Mouse (Mus musculus) embryonic facial prominence, embryonic 14.5 days (tissue): ENCODE measurements around the gene Wdr26. TPM values are rescaled to one million over a fixed set of nuclear protein-coding genes. Genes with fewer than 3 reads are reported as not detected.

Experiments used
- ATAC-seq: fragments of 200-750 bp; cut with Nextera tagmentation; 2 replicates; pipeline ENCODE4 v1.8.0; 2017; ENCODE audit warnings: low read depth, moderate number of reproducible peaks, moderate TSS enrichment
- DNase-seq: peaks from one replicate; pipeline ENCODE4 v3.0.0-alpha.2; 2015; ENCODE audit warnings: low spot score
- H3K27ac ChIP-seq: fragments of 300-500 bp; sonication (generic); replicated peaks from 2 replicates; pipeline ENCODE4 v1.5.1; 2014; ENCODE audit warnings: low read depth, mild to moderate bottlenecking, low read length, moderate library complexity
- H3K27me3 ChIP-seq: fragments of 300-500 bp; sonication (generic); replicated peaks from 2 replicates; pipeline ENCODE4 v1.6.1; 2014; ENCODE audit warnings: low read length; ENCODE audit not compliant: control insufficient read depth, insufficient read depth
- H3K36me3 ChIP-seq: fragments of 300-500 bp; sonication (generic); 2 replicates; pipeline ENCODE4 v1.6.1; 2014; ENCODE audit warnings: low read length, mixed read lengths; ENCODE audit not compliant: control insufficient read depth, insufficient read depth
- H3K4me1 ChIP-seq: fragments of 300-500 bp; sonication (generic); 2 replicates; pipeline ENCODE4 v1.6.1; 2014; ENCODE audit warnings: antibody characterized with exemption, low read length; ENCODE audit not compliant: control insufficient read depth, insufficient read depth
- H3K4me2 ChIP-seq: fragments of 300-500 bp; sonication (generic); 2 replicates; pipeline ENCODE4 v1.6.1; 2014; ENCODE audit warnings: low read depth, mild to moderate bottlenecking, low read length, moderate library complexity, mixed read lengths
- H3K4me3 ChIP-seq: fragments of 300-500 bp; sonication (generic); 2 replicates; pipeline ENCODE4 v1.5.1; 2014; ENCODE audit warnings: low read depth, mild to moderate bottlenecking, low read length
- H3K9ac ChIP-seq: fragments of 300-500 bp; sonication (generic); 2 replicates; pipeline ENCODE4 v1.6.1; 2014; ENCODE audit warnings: low read depth, mild to moderate bottlenecking, low read length, moderate library complexity, mixed read lengths
- H3K9me3 ChIP-seq: fragments of 300-500 bp; sonication (generic); 2 replicates; pipeline ENCODE4 v1.6.1; 2016; ENCODE audit warnings: low read length; ENCODE audit not compliant: control insufficient read depth
- WGBS: fragments of 180-500 bp; shearing (Covaris S2); extraction: QIAGEN DNeasy Blood & Tissue Kit; methylation state at CpG from one replicate; pipeline ENCODE4 v1.1.7; 2014; 5-methylcytosine and 5-hydroxymethylcytosine counted together
- polyA plus RNA-seq: library from polyadenylated mRNA; unstranded; fragments of >200 nt; fragmentation: Nextera tagmentation; extraction: Ambion mirVana; gene quantifications from 2 replicates; pipeline ENCODE4 v1.2.1, GENCODE M21; 2014

Gene Wdr26
- polyA plus RNA-seq, 1 experiment from 2014 or later: 50.8 TPM

DNA sequence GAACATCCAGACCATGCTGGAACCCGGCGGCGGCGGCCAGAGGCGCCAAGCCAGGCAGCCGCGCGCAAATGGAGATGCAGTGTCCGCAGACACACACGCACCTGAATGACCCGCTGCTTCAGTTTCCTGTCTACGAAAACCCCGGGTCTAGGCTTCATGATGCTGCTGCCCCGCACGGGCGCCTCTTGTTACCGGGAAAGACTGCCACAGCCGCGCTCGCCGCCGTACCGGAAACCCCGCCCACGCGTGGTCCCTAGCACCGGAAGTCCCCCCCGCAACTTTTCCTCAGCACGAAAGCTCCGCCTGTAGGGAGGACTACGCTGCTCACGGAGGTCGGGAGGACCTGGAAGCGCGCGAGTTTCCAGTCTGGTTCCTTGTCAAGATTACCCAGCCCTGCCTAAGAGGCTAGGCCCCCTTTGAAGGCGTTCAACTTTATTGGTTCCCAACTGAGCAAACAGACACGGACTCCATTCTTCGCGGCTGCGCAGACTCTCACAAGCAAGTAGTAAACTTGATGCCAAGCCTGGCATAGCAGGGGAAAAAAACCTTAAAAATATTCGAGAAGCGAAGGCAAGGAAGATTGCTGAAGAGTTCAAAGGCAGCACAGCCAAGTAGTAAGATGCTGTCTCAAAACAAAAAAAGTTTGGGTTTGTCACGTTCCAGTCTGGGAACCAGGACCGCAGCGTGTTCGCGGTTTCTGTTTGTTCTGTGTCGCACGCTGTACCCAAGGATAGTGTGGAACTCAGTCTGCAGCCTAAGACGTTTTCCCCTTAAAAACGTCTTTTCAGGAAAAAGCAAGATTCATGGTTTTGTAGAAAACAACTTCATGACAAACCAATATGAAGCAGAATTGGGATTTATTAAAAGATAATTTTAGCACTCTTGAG, 67.6 kb downstream of the Wdr26 start, which contains the start of the genes Nvl and Cnih4:
Gene Nvl (minus strand): TSS at position 255 of the 887 bp plus-strand sequence.
Gene Cnih4 (plus strand): TSS at position 744 of the 887 bp plus-strand sequence.
- Histone ChIP-seq H3K9ac (peak within 1 kb of the TSS; percentile 78), H3K36me3 (peaks cover 27% of the 10 kb centered on the region), H3K9me3 (no peaks in the 10 kb centered on the region), H3K4me3 (peak within 1 kb of the TSS; percentile 87), H3K27ac (peak within 1 kb of the TSS; percentile 84), H3K4me2 (peak within 1 kb of the TSS; percentile 76), H3K27me3 (no peaks in the 10 kb centered on the region), H3K4me1 (peaks cover 12% of the 10 kb centered on the region)
- DNase-seq (peak; percentile 100), ATAC-seq (peak; percentile 100)
- under 1% methylated on average over 46 of the region's 52 CpGs for WGBS

GRCm38 (mm10) chr1:181143609-181143949, 68.2 kb downstream of the Wdr26 start:
- peak; percentile 3 for ATAC-seq
- Histone ChIP-seq H3K36me3 (peaks cover 31% of the 10 kb centered on the region), H3K27me3 (no peaks in the 10 kb centered on the region), H3K9ac (peak overlapping the region; percentile 78), H3K4me3 (peak overlapping the region; percentile 87), H3K27ac (peak overlapping the region; percentile 84), H3K4me2 (peak overlapping the region; percentile 76), H3K9me3 (no peaks in the 10 kb centered on the region), H3K4me1 (peaks cover 12% of the 10 kb centered on the region)
- under 1% methylated on average over 12 of the region's 12 CpGs for WGBS
- DNase-seq: no peak

DNA sequence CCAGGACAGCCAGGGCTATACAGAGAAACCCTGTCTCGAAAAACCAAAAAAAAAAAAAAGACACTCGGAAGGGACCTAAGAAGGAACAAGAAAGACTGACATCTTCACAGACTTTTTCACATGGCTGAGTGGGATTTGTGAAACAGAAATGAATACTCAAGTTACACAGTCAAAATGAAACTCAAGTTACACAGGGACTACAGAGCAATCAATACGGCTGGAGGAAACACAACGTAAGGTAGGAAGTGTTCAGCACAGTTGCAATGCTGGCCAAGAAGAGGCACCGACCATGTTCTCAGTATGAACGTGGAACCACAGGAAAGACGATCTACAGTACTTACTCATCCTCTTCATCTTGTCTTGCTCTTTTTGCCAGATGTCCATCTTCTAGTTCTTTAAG, 73.1 kb downstream of the Wdr26 start:
- WGBS: 90% methylated on average over 7 of the region's 7 CpGs
- peaks cover 70% of the 10 kb centered on the region for H3K36me3 ChIP-seq
- peaks cover 4% of the 10 kb centered on the region for H3K4me1 ChIP-seq
- ATAC-seq (no peak), DNase-seq (no peak)
- no peak overlapping the region for H3K4me2 ChIP-seq
- H3K9ac ChIP-seq: no peak overlapping the region
- no peaks in the 10 kb centered on the region for H3K27me3 ChIP-seq
- H3K27ac ChIP-seq: no peak overlapping the region
- H3K4me3 ChIP-seq: no peak overlapping the region
- no peaks in the 10 kb centered on the region for H3K9me3 ChIP-seq

DNA sequence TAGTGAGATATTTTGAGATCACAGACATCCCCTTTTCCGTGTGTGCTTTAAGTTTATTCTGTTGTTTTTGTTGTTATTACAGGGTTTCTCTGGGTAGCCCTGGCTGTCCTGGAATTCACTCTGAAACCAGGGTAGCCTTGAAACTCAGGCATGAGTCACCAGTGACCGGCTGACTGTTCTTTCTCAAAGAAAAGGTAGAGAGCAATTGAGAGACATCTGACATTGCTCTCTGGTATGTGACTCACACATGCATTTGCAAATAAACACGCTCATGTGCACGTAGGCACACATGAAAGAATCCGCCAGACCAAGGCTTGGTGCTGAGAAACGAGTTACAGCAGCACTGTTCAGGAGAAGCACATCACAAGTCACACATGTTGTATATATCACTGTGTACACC, 79.9 kb downstream of the Wdr26 start:
- no peak for ATAC-seq
- Histone ChIP-seq H3K9ac (no peak overlapping the region), H3K4me3 (no peak overlapping the region), H3K4me1 (no peaks in the 10 kb centered on the region), H3K27me3 (no peaks in the 10 kb centered on the region), H3K4me2 (no peak overlapping the region), H3K27ac (no peak overlapping the region), H3K36me3 (peaks cover 85% of the 10 kb centered on the region), H3K9me3 (no peaks in the 10 kb centered on the region)
- WGBS: 90% methylated on average over 6 of the region's 6 CpGs
- DNase-seq: no peak

DNA sequence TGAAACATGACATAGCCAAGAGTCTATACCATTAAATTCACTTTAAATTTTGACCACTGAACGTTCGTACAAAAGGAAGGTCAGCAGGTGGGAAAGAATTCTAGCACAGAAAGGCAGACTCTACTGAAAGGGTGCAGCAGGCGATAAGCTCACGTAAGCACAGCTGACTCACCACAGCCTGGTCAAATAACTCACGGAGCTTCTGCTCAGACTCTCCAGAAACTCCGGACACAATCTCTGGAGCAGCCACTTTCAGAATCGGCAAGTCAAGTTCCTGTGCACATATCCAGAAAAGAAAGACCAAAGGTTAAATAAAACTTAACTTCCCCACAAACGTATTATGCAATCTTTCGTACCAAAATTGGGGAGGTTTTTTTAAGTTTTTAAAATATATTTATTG, 85.0 kb downstream of the Wdr26 start:
- ATAC-seq: no peak
- no peak overlapping the region for H3K4me2 ChIP-seq
- no peak overlapping the region for H3K4me3 ChIP-seq

DNA sequence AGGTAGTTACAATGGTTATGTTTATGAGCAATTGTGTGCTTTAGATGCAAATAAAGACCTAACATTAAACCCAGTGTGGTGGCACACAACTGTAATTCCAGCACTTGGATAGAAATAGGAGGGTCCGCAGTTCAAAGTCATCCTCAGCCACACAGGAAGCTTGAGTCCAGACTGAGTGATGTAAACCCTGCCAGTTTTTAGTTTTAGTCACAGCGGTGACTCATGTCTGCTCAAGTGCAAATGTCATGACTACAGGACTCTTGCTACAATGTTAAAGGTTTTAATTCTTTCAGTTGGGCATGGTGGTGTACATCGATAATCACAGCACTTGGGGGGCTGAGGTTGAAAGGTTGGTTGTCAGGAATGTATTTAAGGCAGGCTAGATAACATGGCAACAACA, 85.9 kb downstream of the Wdr26 start:
- 97% methylated on average over 3 of the region's 3 CpGs for WGBS
- ATAC-seq: no peak
- no peak overlapping the region for H3K4me3 ChIP-seq
- no peaks in the 10 kb centered on the region for H3K4me1 ChIP-seq
- peaks cover 89% of the 10 kb centered on the region for H3K36me3 ChIP-seq
- H3K27me3 ChIP-seq: no peaks in the 10 kb centered on the region
- H3K9ac ChIP-seq: no peak overlapping the region
- no peak overlapping the region for H3K27ac ChIP-seq
- no peak for DNase-seq
- no peaks in the 10 kb centered on the region for H3K9me3 ChIP-seq
- no peak overlapping the region for H3K4me2 ChIP-seq

More for the DNA sequence above, 85.0 kb downstream of the Wdr26 start:
- 94% methylated on average over 9 of the region's 9 CpGs for WGBS
- Histone ChIP-seq H3K27me3 (no peaks in the 10 kb centered on the region), H3K36me3 (peaks cover 88% of the 10 kb centered on the region), H3K27ac (no peak overlapping the region), H3K9me3 (no peaks in the 10 kb centered on the region), H3K9ac (no peak overlapping the region), H3K4me1 (no peaks in the 10 kb centered on the region)
- no peak for DNase-seq

DNA sequence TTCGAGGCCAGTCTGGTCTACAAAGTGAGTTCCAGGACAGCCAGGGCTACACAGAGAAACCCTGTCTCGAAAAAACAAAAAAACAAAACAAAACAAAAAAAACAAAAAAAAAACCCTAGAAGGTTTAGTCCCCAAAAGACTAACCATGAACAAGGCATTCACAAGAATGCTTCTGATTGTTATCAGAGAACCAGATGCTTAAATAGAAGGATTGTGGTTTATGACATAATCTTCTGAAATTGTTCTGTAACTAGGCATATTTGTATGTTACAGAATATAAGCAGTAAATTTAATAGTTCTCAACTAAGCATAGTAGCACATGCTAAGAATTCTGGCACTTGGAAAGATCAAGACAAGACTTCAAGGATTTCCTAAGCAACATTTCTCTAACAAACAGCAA, 87.7 kb downstream of the Wdr26 start:
- WGBS: 95% methylated on average over 2 of the region's 2 CpGs
- H3K4me3 ChIP-seq: no peak overlapping the region
- H3K27ac ChIP-seq: no peak overlapping the region
- H3K4me2 ChIP-seq: no peak overlapping the region
- no peaks in the 10 kb centered on the region for H3K4me1 ChIP-seq
- no peak overlapping the region for H3K9ac ChIP-seq
- H3K36me3 ChIP-seq: peaks cover 85% of the 10 kb centered on the region
- no peak for ATAC-seq
- DNase-seq: no peak
- no peaks in the 10 kb centered on the region for H3K27me3 ChIP-seq
- no peaks in the 10 kb centered on the region for H3K9me3 ChIP-seq
